Mouse (Mus musculus) small intestine, adult 2 months (tissue): ENCODE results near the gene Rtl6. TPM values are rescaled to one million over a fixed set of nuclear protein-coding genes. Genes with fewer than 3 reads are reported as not detected.

Experiments
- H3K27ac ChIP-seq: fragments of 200-500 bp; 2 replicates; pipeline ENCODE4 v1.5.1; 2012; ENCODE audit warnings: low read depth, low read length, control low read depth, inconsistent platforms; ENCODE audit not compliant: insufficient read depth
- H3K27me3 ChIP-seq: fragments of 200-500 bp; 2 replicates; pipeline ENCODE4 v1.6.1; 2012; ENCODE audit warnings: mild to moderate bottlenecking, moderate library complexity, low read length, inconsistent platforms; ENCODE audit not compliant: control insufficient read depth, insufficient read depth
- H3K36me3 ChIP-seq: fragments of 200-500 bp; 2 replicates; pipeline ENCODE4 v1.6.1; 2012; ENCODE audit warnings: mild to moderate bottlenecking, low read length, control low read depth, inconsistent platforms; ENCODE audit not compliant: control insufficient read depth, insufficient read depth
- H3K4me1 ChIP-seq: fragments of 200-500 bp; 2 replicates; pipeline ENCODE4 v1.6.1; 2012; ENCODE audit warnings: low read length, inconsistent platforms, mixed read lengths; ENCODE audit not compliant: control insufficient read depth, insufficient read depth, insufficient read length
- H3K4me3 ChIP-seq: fragments of 200-500 bp; 2 replicates; pipeline ENCODE4 v1.5.1; 2012; ENCODE audit warnings: low read depth, mild to moderate bottlenecking, control low read depth, inconsistent platforms, low read length, moderate library complexity
- CTCF ChIP-seq: fragments of 200-500 bp; IDR thresholded peaks from 2 replicates; pipeline ENCODE4 v1.5.1; 2012; ENCODE audit warnings: low read depth, mild to moderate bottlenecking, control low read depth, inconsistent platforms, low read length, moderate library complexity, mixed read lengths; ENCODE audit not compliant: insufficient replicate concordance, insufficient read length; ENCODE audit errors: extremely low read depth
- POLR2A ChIP-seq: fragments of 200-500 bp; IDR thresholded peaks from 2 replicates; pipeline ENCODE4 v1.6.1; 2012; ENCODE audit warnings: low read depth, mild to moderate bottlenecking, control low read depth, inconsistent platforms, low read length, moderate library complexity
- WGBS: fragments of 180-500 bp; shearing (Covaris S2); methylation state at CpG from one replicate; pipeline ENCODE4 v1.1.7; 2018; 5-methylcytosine and 5-hydroxymethylcytosine counted together
- polyA plus RNA-seq: library from polyadenylated mRNA; depleted of rRNA; stranded (reverse); fragments of >200 nt; gene quantifications from 2 replicates; pipeline ENCODE4 v1.2.3, GENCODE M21; 2012

Rtl6 gene
- polyA plus RNA-seq, 1 experiment = 2.9 TPM

DNA sequence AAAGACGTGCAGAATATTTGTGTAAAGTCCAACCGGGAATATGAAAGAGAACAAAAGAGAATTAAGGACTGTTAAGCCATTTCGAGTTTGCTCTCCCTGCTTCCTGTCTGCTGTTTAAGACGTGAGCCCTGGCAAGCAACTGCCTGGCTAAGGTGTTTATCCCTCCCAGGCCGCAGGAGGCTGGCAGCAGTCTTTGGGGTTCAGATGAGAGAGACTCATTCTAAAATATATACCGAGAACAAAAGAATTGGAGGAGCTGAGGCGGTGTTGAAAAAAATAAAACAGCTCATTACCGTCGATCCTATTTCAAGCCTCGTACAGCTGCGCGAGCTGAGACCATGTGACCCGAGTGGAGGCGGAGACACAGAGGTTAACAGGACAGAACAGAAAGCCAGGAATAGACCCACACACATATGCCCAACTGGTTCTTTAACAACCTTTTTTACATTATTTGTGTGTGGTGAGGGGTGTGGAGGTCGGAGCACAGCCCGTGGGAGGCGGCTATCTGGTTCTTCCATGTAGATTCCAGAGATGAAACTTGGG lies 9.0 kb upstream of the Rtl6 start:
- H3K27me3 ChIP-seq = no peaks in the 10 kb centered on the region
- 66% methylated on average over 17 of the region's 17 CpGs for WGBS

DNA sequence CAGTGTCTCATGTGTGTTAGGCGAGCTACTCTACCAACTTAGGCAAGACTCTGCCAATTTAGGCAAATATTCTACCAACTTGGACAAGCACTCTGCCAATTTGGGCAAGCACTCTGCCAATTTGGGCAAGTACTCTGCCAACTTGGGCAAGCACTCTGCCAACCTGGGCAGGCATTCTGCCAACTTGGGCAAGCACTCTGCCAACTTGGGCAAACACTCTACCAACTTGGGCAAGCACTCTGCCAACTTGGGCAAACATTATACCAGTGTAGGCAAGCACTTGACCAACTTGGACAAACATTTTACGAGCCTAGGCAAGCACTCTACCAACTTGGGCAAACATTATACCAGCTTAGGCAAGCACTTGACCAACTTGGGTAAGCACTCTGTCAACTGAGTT lies 3.9 kb upstream of the Rtl6 start:
- WGBS = 79% methylated on average over 2 of the region's 2 CpGs
- Histone ChIP-seq H3K36me3 (no peaks in the 10 kb centered on the region), H3K27me3 (no peaks in the 10 kb centered on the region), H3K4me1 (peaks cover 9% of the 10 kb centered on the region), H3K27ac (no peak overlapping the region), H3K4me3 (no peak overlapping the region)
- TF ChIP-seq POLR2A (no peak), CTCF (no peak)

More for the DNA sequence above, 9.0 kb upstream of the Rtl6 start:
- Histone ChIP-seq H3K27ac (no peak overlapping the region), H3K4me3 (no peak overlapping the region), H3K4me1 (no peaks in the 10 kb centered on the region), H3K36me3 (no peaks in the 10 kb centered on the region)
- TF ChIP-seq POLR2A (no peak), CTCF (no peak)

DNA sequence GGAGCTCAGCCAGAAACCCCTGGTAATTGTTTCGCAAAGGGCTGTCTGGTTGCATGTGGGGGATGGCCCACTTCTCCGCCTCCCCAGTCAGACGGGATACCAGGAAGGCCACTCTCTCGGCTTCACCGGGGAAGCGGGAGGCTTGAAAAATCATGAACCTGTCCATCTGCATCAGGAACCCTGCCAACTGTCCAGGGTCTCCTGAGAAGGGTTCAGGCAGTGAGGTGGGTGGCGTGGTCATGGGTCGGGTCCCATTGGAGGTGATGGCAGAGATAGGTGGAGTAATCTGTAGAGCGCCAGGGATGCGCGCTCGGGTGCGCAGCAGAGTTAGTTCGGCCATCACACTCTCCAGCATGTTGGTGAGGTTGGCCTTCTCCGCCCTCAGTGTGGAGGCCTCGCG lies 949 bp downstream of the Rtl6 start:
- no peaks in the 10 kb centered on the region for H3K27me3 ChIP-seq
- H3K27ac ChIP-seq = no peak overlapping the region
- WGBS = 98% methylated on average over 17 of the region's 17 CpGs
- no peak overlapping the region; the same call in 1 of the 2 replicates for H3K4me3 ChIP-seq
- no peaks in the 10 kb centered on the region for H3K36me3 ChIP-seq
- TF ChIP-seq POLR2A = no peak
- no peak for TF ChIP-seq CTCF
- peaks cover 9% of the 10 kb centered on the region for H3K4me1 ChIP-seq

DNA sequence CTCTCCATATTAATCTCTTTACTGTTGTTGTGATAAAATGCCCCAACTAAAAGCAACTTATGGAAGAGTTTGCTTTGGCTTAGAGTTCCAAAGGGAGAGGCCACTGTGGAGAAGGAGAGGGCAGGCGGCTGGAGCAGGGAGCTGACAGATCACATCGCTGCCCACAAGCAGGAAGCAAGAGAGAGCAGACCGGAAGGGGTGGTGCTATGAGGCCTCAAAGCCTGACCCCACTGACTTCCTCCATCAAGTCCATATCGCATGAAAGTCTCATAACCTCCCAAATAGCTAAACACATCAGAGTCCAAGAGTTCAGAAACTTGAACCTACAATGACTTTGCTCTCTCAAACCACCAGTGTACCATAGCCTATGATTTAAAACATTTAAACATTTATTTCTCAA lies 6.6 kb downstream of the Rtl6 start:
- WGBS = 68% methylated on average over 4 of the region's 4 CpGs

DNA sequence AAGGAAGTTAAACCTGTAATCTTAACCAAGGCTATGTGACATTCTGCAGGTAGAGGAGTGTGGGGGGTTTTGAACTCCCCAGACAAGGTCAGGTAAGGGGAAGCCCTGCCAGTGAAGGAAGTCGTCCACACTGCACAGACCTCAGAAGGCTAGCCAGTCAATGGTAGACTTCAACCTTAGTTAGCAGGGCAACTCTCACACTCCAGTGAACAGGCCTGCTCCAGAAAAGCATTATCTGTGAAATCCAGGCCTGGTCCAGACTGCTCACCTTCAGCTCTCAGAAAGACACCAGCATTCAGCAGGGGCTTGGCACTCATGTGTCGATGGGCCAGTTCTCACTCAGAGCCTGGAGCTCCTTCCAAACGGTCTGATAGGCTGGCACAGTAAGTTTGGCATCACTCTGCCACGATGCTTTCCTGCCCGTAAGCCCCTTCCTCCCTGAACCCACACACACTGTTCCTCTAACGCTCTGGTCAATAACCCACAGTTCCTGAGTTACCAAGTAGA lies 8.3 kb downstream of the Rtl6 start:
- no peaks in the 10 kb centered on the region for H3K27me3 ChIP-seq
- H3K4me1 ChIP-seq = no peaks in the 10 kb centered on the region
- 76% methylated on average over 6 of the region's 6 CpGs for WGBS
- H3K36me3 ChIP-seq = no peaks in the 10 kb centered on the region
- TF ChIP-seq POLR2A = no peak
- no peak for TF ChIP-seq CTCF
- H3K27ac ChIP-seq = no peak overlapping the region
- no peak overlapping the region for H3K4me3 ChIP-seq

More for the DNA sequence above, 6.6 kb downstream of the Rtl6 start:
- Histone ChIP-seq H3K36me3 (no peaks in the 10 kb centered on the region), H3K4me3 (no peak overlapping the region), H3K4me1 (no peaks in the 10 kb centered on the region), H3K27ac (no peak overlapping the region), H3K27me3 (no peaks in the 10 kb centered on the region)
- TF ChIP-seq CTCF (no peak), POLR2A (no peak)

DNA sequence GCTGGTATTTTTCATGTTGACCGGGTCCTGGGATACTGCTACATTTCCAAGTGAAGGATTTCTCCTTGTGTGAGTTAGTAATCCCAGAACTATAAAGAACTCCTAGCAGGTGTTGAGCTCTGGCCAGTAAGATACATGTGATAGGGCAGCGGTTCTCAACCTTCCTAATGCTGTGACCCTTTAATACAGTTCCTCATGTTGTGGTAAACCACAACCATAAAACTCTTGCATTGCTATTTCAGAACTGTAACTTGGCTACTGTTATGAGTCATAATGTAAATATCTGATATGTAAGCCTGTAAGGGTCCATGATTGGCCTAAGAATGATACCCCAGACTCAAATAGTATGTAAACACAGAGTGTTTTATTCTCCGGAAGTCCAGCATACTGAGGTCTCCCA lies 11.6 kb downstream of the Rtl6 start:
- no peaks in the 10 kb centered on the region for H3K27me3 ChIP-seq
- H3K4me3 ChIP-seq = no peak overlapping the region
- H3K27ac ChIP-seq = no peak overlapping the region
- H3K4me1 ChIP-seq = no peaks in the 10 kb centered on the region
- TF ChIP-seq CTCF = no peak
- no peak for TF ChIP-seq POLR2A
- H3K36me3 ChIP-seq = no peaks in the 10 kb centered on the region
- WGBS = 74% methylated on average over 3 of the region's 3 CpGs

DNA sequence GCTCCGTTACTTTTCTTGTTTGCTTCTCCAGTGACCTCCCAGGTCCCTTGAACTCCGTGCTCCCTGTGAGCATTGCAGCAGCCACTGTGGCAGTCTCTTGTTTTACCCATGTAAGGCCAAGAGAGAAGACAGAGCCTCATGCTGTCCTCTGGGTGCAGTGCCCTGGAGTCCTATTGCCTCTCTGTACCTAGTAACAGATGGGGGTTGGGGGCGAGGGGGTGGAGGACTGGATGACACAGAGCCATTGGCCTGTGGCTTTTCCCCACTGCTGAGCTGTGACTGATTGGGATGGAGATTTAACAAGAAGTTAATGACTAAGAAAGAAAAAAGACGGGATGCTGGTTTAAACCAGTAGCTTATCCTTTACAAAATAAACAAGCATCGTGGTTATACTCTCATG lies 16.4 kb downstream of the Rtl6 start:
- WGBS = 60% methylated on average over 5 of the region's 5 CpGs
- Histone ChIP-seq H3K27me3 (no peaks in the 10 kb centered on the region), H3K36me3 (no peaks in the 10 kb centered on the region), H3K27ac (no peak overlapping the region), H3K4me3 (no peak overlapping the region), H3K4me1 (peaks cover 2% of the 10 kb centered on the region; the same call in 1 of the 2 replicates)
- TF ChIP-seq CTCF = no peak
- TF ChIP-seq POLR2A = no peak

DNA sequence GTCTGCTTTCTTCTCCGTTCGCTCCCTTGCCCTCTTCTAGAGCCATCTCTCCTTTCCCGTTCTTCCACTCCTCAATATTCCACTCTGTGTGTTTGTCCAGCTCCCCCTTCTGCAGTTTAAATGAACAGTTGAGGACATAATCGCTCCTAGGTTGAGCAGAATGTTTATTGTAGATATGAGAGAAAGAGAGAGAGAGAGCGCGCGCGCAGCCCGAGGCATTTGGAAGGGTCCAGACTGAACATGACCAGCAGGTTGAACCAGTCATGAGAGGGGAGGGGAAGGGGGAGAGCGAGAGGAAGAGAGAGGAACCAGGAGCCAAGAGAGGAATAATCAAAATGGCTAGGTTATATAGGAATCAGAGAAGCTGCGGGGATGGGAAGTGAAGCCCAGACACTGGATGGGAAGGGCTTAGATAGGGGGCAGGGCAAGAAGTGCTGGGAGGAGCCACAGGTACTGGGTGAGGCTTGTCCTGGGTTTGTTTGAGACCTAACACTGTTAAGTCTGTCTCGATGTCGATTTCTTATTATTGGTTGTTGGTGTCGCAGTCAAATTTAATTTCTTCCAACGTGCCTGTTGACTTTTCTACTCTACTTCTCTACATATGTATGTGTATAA lies 18.5 kb downstream of the Rtl6 start:
- TF ChIP-seq CTCF (no peak), POLR2A (no peak)
- Histone ChIP-seq H3K4me1 (peaks cover 2% of the 10 kb centered on the region; the same call in 1 of the 2 replicates), H3K27me3 (no peaks in the 10 kb centered on the region), H3K4me3 (no peak overlapping the region), H3K27ac (no peak overlapping the region), H3K36me3 (no peaks in the 10 kb centered on the region)
- 36% methylated on average over 15 of the region's 15 CpGs for WGBS
